Mouse (Mus musculus) layer of hippocampus, postnatal 25 days (tissue): ENCODE results near the gene Cc2d2b. TPM values are rescaled to one million over a fixed set of nuclear protein-coding genes. Genes with fewer than 3 reads are reported as not detected.
A peak's percentile ranks its signal among the peaks of the same experiment; 100 is the strongest.

ENCODE experiments used
- DNase-seq, 2 experiments: peaks; one replicate each; pipeline ENCODE4 v3.0.0; 2022; ENCODE audit warnings: mixed read lengths in 2 of 2, low spot score in 1 of 2; ENCODE audit errors: extremely low spot score in 1 of 2
- total RNA-seq, 2 experiments: library from RNA; stranded (reverse); gene quantifications; 2 replicates each; pipeline ENCODE4 v1.2.3; 2021

The Cc2d2b gene
- total RNA-seq, 2 experiments from 2014 or later: 0.66 to 1.1 TPM

- peak; percentile 90 to 94 for DNase-seq
These were observed 82.3 kb downstream of the Cc2d2b start, which contains the start of gene Ccnj for GRCm38 (mm10) chr19:40830703-40831415. Gene Ccnj (plus strand): TSS chr19:40831279.

GRCm38 (mm10) chr19:40831416-40832201, 83.1 kb downstream of the Cc2d2b start:
- DNase-seq: peak in 1 of 2 experiments; percentile 19

GRCm38 (mm10) chr19:40832361-40832760, 83.8 kb downstream of the Cc2d2b start:
- no peak for DNase-seq

- no peak for DNase-seq
These were observed 85.9 kb downstream of the Cc2d2b start for GRCm38 (mm10) chr19:40834436-40834835.

- no peak for DNase-seq
These were observed 89.7 kb downstream of the Cc2d2b start for GRCm38 (mm10) chr19:40838205-40838604.

GRCm38 (mm10) chr19:40840303-40840702, 91.8 kb downstream of the Cc2d2b start:
- no peak for DNase-seq

GRCm38 (mm10) chr19:40841083-40841482, 92.5 kb downstream of the Cc2d2b start:
- no peak for DNase-seq

- no peak for DNase-seq
These were observed 93.0 kb downstream of the Cc2d2b start for GRCm38 (mm10) chr19:40841593-40841992.

- no peak for DNase-seq
These were observed 96.2 kb downstream of the Cc2d2b start for GRCm38 (mm10) chr19:40844731-40845130.

- no peak for DNase-seq
These were observed 100.8 kb downstream of the Cc2d2b start for GRCm38 (mm10) chr19:40849391-40849790.

- DNase-seq: no peak
These were observed 111.0 kb downstream of the Cc2d2b start for GRCm38 (mm10) chr19:40859555-40859954.

- no peak for DNase-seq
These were observed 119.7 kb downstream of the Cc2d2b start for GRCm38 (mm10) chr19:40868284-40868683.

- no peak for DNase-seq
These were observed 121.0 kb downstream of the Cc2d2b start for GRCm38 (mm10) chr19:40869425-40870105.

GRCm38 (mm10) chr19:40872955-40873665, 124.6 kb downstream of the Cc2d2b start:
- DNase-seq: peak; percentile 74 to 76

Other genes with a start within 250 kb of the Cc2d2b start
- gene Sorbs1, start 235.0 kb upstream of the Cc2d2b start, total RNA-seq: 100 to 1,000 TPM; 185 to 208 TPM
- gene Aldh18a1, start 160.3 kb upstream of the Cc2d2b start, total RNA-seq: 10 to 100 TPM; 22.0 to 30.3 TPM
- gene Tctn3, start 136.5 kb upstream of the Cc2d2b start, total RNA-seq: 10 to 100 TPM; 15.8 to 17.6 TPM
- 10 to 100 TPM; 15.9 to 20.2 TPM for gene Entpd1, start 136.4 kb upstream of the Cc2d2b start, total RNA-seq
- 1 to 10 TPM; 8.4 TPM for gene Ccnj, start 82.5 kb downstream of the Cc2d2b start, total RNA-seq
- gene Zfp518a, start 146.0 kb downstream of the Cc2d2b start, total RNA-seq: 1 to 10 TPM; 8.0 to 8.1 TPM
- gene Blnk, start 245.8 kb downstream of the Cc2d2b start, total RNA-seq: 1 to 10 TPM; 5.5 to 6.6 TPM